Mouse (Mus musculus): ENCODE measurements around the gene 1700012B07Rik.

1700012B07Rik gene

GRCm38 (mm10) chr11:109827946-109828345, at the start of gene 1700012B07Rik:
Gene 1700012B07Rik, minus strand, starts transcription at chr11:109828046.
- DNase-seq: no peak

- no peak for DNase-seq
Measured at GRCm38 (mm10) chr11:109876767-109877166, 48.9 kb upstream of the 1700012B07Rik start.

- DNase-seq: no peak
Measured at GRCm38 (mm10) chr11:109875834-109876233, 48.0 kb upstream of the 1700012B07Rik start.

GRCm38 (mm10) chr11:109875525-109875802, 47.6 kb upstream of the 1700012B07Rik start:
- DNase-seq: no peak

GRCm38 (mm10) chr11:109874651-109875524, 47.0 kb upstream of the 1700012B07Rik start:
- DNase-seq: no peak

GRCm38 (mm10) chr11:109873852-109874610, 46.2 kb upstream of the 1700012B07Rik start:
- DNase-seq: no peak

- DNase-seq: no peak
Measured at GRCm38 (mm10) chr11:109873161-109873775, 45.4 kb upstream of the 1700012B07Rik start.

GRCm38 (mm10) chr11:109872674-109873073, 44.8 kb upstream of the 1700012B07Rik start:
- no peak for DNase-seq

GRCm38 (mm10) chr11:109872056-109872455, 44.2 kb upstream of the 1700012B07Rik start:
- DNase-seq: no peak

GRCm38 (mm10) chr11:109867861-109868260, 40.0 kb upstream of the 1700012B07Rik start:
- no peak for DNase-seq

- no peak for DNase-seq
Measured at GRCm38 (mm10) chr11:109866537-109867160, 38.8 kb upstream of the 1700012B07Rik start.

- no peak for DNase-seq
Measured at GRCm38 (mm10) chr11:109865526-109865925, 37.7 kb upstream of the 1700012B07Rik start.

- no peak for DNase-seq
Measured at GRCm38 (mm10) chr11:109863951-109864350, 36.1 kb upstream of the 1700012B07Rik start.

GRCm38 (mm10) chr11:109863194-109863746, 35.4 kb upstream of the 1700012B07Rik start:
- peak; percentile 45 for DNase-seq

GRCm38 (mm10) chr11:109860508-109860907, 32.7 kb upstream of the 1700012B07Rik start:
- DNase-seq: peak; percentile 82

- DNase-seq: peak; percentile 51
Measured at GRCm38 (mm10) chr11:109859939-109860469, 32.2 kb upstream of the 1700012B07Rik start.

- DNase-seq: no peak
Measured at GRCm38 (mm10) chr11:109859441-109859840, 31.6 kb upstream of the 1700012B07Rik start.

GRCm38 (mm10) chr11:109857086-109857485, 29.2 kb upstream of the 1700012B07Rik start:
- DNase-seq: no peak

- DNase-seq: no peak
Measured at GRCm38 (mm10) chr11:109854056-109854455, 26.2 kb upstream of the 1700012B07Rik start.

GRCm38 (mm10) chr11:109853228-109853966, 25.6 kb upstream of the 1700012B07Rik start:
- no peak for DNase-seq

- DNase-seq: no peak
Measured at GRCm38 (mm10) chr11:109851996-109852395, 24.1 kb upstream of the 1700012B07Rik start.

- DNase-seq: no peak
Measured at GRCm38 (mm10) chr11:109846343-109846742, 18.5 kb upstream of the 1700012B07Rik start.
